Mouse (Mus musculus) kidney, postnatal 10 days (tissue): ENCODE results near the gene Ptges2.
A peak's percentile ranks its signal among the peaks of the same experiment; 100 is the strongest.
"Not testable (repeated sequence)": the region's sequence is repeated elsewhere in the genome, so short reads cannot be mapped to it uniquely, and the experiment has no call there.

Experiments used
- DNase-seq: peaks from one replicate; pipeline ENCODE4 v3.0.0; 2021; ENCODE audit warnings: mixed read lengths

Ptges2 gene

DNA sequence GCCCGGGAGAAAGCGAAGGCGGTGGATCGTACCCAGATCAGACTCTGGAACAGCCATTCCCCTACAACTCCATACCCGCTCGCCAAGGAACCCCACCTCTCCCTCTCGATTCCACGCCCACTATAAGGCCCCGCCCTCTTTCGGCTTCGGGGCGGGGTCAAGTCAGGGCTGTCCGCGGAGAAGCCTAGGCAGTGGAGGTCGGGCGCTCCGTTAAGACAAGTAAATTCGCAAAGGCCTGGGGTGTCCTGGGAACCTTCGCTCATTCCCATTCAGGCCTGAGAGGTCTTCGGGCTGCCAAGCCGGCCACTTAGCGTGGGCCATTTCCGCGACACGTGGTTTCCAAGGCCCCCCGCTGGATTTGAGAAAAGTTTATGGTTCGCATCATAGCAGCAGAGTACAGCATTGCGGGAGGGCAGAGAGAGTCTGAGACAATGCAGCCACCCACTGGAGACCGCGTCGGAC lies at the start of gene Ptges2:
Gene Ptges2, plus strand, starts transcription at position 413 of the 462 bp plus-strand sequence.
- DNase-seq, result peak; percentile 94

GRCm38 (mm10) chr2:32347019-32347418 lies 48.7 kb upstream of the Ptges2 start:
- no peak for DNase-seq

DNA sequence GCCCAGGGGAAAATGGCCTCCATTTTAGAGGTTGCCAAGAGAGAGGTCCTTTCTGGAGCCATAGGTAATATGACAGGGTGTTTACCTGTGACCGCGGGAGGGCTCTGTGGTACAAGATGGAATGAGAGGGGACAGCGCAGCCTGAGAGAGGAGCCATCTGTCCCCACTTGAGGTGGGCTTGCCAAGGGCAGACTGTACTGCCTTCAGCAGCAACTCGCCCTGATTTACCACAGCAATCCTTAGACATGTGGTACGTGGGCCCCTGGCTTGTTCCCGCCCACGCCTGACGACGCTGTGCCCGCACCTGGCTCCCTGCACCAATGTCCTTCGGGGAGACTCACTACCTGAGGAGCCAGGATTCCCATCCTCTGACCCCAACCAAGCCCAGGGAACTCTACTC lies 47.4 kb upstream of the Ptges2 start:
- no peak for DNase-seq

GRCm38 (mm10) chr2:32349625-32350255 lies 46.0 kb upstream of the Ptges2 start:
- DNase-seq, result no peak

GRCm38 (mm10) chr2:32350471-32351051 lies 45.1 kb upstream of the Ptges2 start:
- no peak for DNase-seq

DNA sequence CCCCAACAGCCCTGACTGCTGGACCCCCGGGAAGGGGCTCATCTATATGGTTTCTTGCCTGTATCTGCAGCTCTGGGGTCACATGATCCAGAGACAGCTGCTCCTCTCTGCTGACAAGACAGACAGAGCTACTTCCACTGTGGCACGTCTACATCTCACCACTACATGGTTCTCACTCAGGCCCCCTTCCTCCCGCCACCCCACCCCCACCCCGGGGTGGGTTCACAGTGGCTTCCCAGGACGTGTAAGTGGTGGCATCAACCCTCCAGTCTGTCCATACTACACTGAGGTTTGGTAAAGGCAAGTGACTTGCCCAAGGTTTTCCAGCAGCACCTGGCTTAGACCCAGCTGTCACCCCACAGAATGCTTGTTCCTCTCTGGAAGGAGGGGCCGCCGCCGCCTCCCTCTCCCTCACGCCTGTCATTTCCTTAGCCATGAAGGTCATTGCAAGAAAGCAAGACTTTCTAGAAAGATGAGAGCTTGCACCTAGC lies 44.2 kb upstream of the Ptges2 start:
- DNase-seq, result no peak

DNA sequence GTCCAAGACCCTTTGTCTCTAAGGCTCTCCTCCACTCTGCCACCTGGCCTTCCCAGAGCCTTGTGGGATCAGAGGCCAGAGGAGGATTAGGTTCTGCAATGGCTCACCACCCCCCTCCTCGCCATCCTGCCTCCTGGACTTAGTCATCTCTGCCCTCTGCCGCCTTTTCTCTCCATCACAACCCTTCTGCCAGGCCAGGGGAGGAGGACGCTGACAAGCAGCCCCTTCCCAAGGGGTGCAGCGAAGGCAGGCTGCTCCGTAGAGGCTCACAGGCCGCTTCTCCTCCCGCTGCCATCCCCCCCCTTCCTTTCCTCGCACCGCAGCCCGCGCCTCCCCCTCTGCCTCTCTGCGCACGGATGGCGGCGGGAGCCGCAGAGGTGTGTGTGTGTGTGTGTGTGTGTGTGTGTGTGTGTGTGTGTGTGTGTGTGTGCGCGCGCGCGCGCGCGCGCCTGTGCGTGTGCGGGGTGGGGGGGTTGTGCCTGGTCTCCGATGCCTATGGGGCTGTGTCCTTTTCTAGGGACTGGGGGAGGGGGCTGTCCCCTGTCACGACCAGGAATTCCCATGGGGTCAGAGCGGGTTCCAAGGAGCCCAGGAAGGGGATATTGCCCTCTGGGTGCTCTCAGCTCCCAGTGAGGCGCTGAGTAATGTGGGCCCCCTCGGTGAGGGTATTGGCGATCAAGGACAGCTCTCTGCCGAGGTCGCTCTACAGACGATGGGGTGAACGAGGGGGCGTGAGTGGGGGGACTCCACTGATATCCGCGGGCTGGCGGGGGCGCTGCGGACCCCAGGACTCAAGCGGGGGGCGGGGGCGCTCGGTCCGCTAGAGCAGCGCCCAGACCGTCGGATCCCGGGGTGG lies 43.3 kb upstream of the Ptges2 start, which contains the start of gene Ciz1:
Gene Ciz1, plus strand, starts transcription at position 177 of the 856 bp plus-strand sequence.
- DNase-seq, result peak; percentile 54

DNA sequence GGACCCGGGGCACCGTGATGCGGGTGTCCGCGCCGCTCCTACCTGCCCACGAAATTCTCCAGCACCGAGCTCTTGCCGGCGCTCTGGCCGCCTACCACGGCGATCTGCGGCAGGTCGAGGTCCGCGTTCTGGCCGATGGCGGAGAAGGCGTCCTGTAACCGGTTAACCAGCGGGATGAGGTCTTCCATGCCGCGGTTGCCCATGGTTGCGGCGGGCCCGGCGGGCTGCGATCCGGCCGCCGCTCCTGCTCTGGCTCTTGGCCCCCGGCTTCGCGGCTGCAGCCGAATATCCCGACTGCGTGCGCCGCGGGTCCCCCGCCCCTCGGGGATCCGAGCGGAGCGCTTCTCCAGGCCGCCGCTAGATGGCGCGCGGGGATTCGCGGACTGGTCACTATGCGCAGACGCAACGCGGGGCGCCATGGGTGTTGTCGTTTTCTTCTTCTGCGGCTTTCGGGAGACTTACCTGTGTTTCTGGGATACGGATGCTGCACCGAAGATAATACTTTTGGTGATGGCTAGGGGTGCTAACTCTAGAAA lies 42.6 kb upstream of the Ptges2 start, which contains the start of gene Dnm1:
Gene Dnm1, minus strand, starts transcription at position 332 of the 536 bp plus-strand sequence.
- DNase-seq, result peak; percentile 94

DNA sequence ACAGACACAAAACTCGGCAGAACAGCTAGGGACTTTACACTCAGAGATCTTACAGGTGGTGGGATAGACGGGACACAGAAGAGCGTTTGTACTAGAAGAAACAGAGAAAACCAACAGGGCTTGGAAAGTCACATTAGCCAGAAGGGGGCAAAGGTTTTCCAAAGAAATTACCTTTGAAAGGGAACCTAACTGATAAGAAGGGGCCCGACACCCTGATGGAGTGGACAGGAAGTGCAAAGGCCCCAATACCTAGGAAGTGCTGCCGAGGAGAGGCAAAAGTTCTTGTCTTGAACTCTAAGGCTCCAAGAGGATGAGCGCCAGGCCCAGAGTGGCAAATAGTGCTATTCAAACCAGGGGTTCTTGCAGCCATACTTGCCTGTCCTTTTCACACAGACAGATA lies 41.9 kb upstream of the Ptges2 start:
- DNase-seq, result no peak

DNA sequence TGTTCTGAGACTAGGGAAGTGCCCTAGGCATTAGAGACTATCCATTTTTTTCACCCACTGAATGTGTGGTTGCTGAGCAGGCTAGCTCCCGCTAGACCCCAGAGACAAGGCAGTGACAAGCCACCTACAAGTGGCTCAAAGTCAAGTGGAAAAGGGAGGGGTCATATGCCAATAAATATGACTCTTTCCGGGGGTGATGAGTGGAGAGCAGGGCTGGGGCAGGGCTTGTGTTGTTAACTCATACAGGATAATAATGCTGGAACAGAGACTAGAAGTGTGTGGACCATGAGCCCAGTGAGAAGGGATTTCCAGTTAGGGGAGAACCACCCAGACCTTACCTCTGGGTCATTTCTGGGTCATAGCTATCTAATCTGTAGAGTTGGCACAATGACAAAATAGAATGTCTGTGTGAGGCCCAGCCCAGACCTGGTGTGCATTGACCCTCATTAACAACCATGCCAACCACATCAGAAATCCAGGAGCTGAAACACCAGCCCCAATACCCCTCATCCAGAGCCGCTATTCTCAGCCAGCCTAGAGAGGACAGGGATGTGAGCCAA lies 41.3 kb upstream of the Ptges2 start:
- no peak for DNase-seq

GRCm38 (mm10) chr2:32356216-32356615 lies 39.5 kb upstream of the Ptges2 start:
- DNase-seq, result no peak

- DNase-seq, result no peak
Measured at GRCm38 (mm10) chr2:32357710-32358109, 38.0 kb upstream of the Ptges2 start.

GRCm38 (mm10) chr2:32358381-32358780 lies 37.3 kb upstream of the Ptges2 start:
- DNase-seq, result no peak

DNA sequence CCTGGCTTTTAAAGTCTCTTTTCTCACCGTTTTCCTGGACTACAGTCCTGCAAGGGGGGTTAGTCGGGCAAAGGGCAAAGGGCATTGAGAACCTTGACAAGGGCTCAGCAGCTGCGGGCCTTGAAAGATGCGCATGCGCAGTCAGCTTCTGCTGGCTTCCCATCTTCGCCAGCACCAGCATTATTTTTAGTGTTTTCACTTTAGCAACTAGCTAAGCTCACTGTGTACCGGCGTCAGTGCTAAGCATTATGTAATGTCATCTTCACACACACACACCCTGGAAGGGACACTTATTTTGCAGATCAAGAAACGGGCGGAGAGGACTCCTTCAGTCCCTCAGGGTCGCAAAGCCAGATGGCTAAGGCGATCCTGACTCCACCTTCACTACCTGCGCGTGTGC lies 35.0 kb upstream of the Ptges2 start:
- DNase-seq, result peak; percentile 89

- DNase-seq, result peak; percentile 84
Measured at GRCm38 (mm10) chr2:32361437-32361836, 34.3 kb upstream of the Ptges2 start.

- not testable (repeated sequence) for DNase-seq
Measured at GRCm38 (mm10) chr2:32362274-32362673, 33.4 kb upstream of the Ptges2 start.

DNA sequence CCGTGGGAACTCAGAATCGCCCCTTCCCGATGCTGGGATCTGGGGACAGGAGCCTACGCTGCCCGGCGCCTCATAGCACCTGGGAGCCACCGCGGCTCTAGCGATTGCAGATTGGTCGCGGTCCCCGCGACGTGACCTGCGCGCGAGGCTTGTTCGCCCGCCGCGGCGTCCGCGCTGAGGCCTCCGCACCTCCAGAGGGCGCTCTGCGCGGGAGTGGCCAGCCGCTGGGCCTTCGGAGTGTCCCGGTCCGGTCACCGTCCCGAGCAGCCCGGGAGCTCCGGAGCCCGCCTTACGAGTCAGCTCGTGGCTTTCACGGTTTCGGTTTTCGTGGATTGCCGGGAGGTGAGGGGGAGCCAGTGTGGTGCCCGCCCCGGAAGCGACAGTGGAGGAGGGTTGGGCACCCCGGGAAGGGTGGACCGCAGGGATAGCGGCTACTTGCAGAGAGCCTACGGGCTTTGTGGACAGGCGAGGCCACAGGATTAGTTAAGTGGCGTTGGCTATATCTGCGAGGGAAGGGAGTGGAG lies 32.8 kb upstream of the Ptges2 start:
- DNase-seq, result peak; percentile 94

GRCm38 (mm10) chr2:32363376-32364106 lies 32.2 kb upstream of the Ptges2 start:
- DNase-seq, result peak; percentile 65

GRCm38 (mm10) chr2:32364121-32364520 lies 31.6 kb upstream of the Ptges2 start:
- no peak for DNase-seq

GRCm38 (mm10) chr2:32367315-32367714 lies 28.4 kb upstream of the Ptges2 start:
- no peak for DNase-seq

GRCm38 (mm10) chr2:32374191-32374590 lies 21.5 kb upstream of the Ptges2 start:
- no peak for DNase-seq
